Mouse (Mus musculus) testis, adult 10 weeks (tissue): ENCODE measurements around the gene Tmem98. TPM values are rescaled to one million over a fixed set of nuclear protein-coding genes. Genes with fewer than 3 reads are reported as not detected.

Source experiments
- polyA plus RNA-seq: library from polyadenylated mRNA; stranded (reverse); fragments of 350-450 nt; fragmentation: Illumina TruSeq; extraction: RNeasy Lipid Tissue Mini Kit (QIAGEN cat#74804); gene quantifications from one replicate; pipeline ENCODE4 v1.2.3, GENCODE M21; 2014; ENCODE audit warnings: low read depth, low replicate concordance

Tmem98 gene
- 2.0 TPM for polyA plus RNA-seq

GRCm38 (mm10) chr11:80809993-80810821, at the start of gene Tmem98:
TSS of gene Tmem98 (plus strand) at chr11:80810175.

GRCm38 (mm10) chr11:80779527-80780344, 30.2 kb upstream of the Tmem98 start, which contains the start of gene Myo1d:
TSS of gene Myo1d (minus strand) at chr11:80780025.

GRCm38 (mm10) chr11:80858065-80858464, 48.1 kb downstream of the Tmem98 start, which contains the start of gene Spaca3:
TSS of gene Spaca3 (plus strand) at chr11:80858365.

Other genes with a start within 250 kb of the Tmem98 start
- 3.7 TPM for gene Myo1d, start 30.1 kb upstream of the Tmem98 start, polyA plus RNA-seq
- 16.3 TPM for gene Spaca3, start 48.2 kb downstream of the Tmem98 start, polyA plus RNA-seq